Mouse (Mus musculus) ovary, postnatal 14 days (tissue): Measurements from ENCODE around the gene Borcs6.
"Not testable (repeated sequence)": the region's sequence is repeated elsewhere in the genome, so short reads cannot be mapped to it uniquely, and the experiment has no call there.

Experiments used
- DNase-seq: peaks from one replicate; pipeline ENCODE4 v3.0.0; 2022; ENCODE audit warnings: low spot score

Borcs6 gene

GRCm38 (mm10) chr11:69059357-69059974, at the start of gene Borcs6:
Gene Borcs6 (plus strand): TSS chr11:69059717.
- peak; percentile 83 for DNase-seq

GRCm38 (mm10) chr11:69010400-69011323, 48.9 kb upstream of the Borcs6 start:
- no peak for DNase-seq

- DNase-seq = not testable (repeated sequence)
These were observed 48.1 kb upstream of the Borcs6 start for GRCm38 (mm10) chr11:69011445-69011844.

GRCm38 (mm10) chr11:69012071-69012601, 47.4 kb upstream of the Borcs6 start:
- peak; percentile 68 for DNase-seq

GRCm38 (mm10) chr11:69015644-69016441, 43.7 kb upstream of the Borcs6 start, which contains the start of gene Ctc1:
Gene Ctc1 (plus strand): TSS chr11:69015911.
- DNase-seq = peak; percentile 79

GRCm38 (mm10) chr11:69016755-69017154, 42.8 kb upstream of the Borcs6 start:
- DNase-seq = no peak

- DNase-seq = no peak
These were observed 38.8 kb upstream of the Borcs6 start for GRCm38 (mm10) chr11:69020691-69021090.

- DNase-seq = no peak
These were observed 33.0 kb upstream of the Borcs6 start for GRCm38 (mm10) chr11:69026562-69026961.

- DNase-seq = no peak
These were observed 30.7 kb upstream of the Borcs6 start for GRCm38 (mm10) chr11:69028805-69029204.

GRCm38 (mm10) chr11:69033552-69033951, 26.0 kb upstream of the Borcs6 start:
- no peak for DNase-seq

- no peak for DNase-seq
These were observed 24.9 kb upstream of the Borcs6 start for GRCm38 (mm10) chr11:69034585-69034984.

- DNase-seq = no peak
These were observed 24.1 kb upstream of the Borcs6 start for GRCm38 (mm10) chr11:69035411-69035810.

- DNase-seq = peak; percentile 71
These were observed 23.7 kb upstream of the Borcs6 start for GRCm38 (mm10) chr11:69035849-69036248.

GRCm38 (mm10) chr11:69036486-69037230, 22.9 kb upstream of the Borcs6 start:
- DNase-seq = peak; percentile 80

GRCm38 (mm10) chr11:69037231-69038061, 22.1 kb upstream of the Borcs6 start:
- peak; percentile 70 for DNase-seq

GRCm38 (mm10) chr11:69038173-69038572, 21.3 kb upstream of the Borcs6 start:
- no peak for DNase-seq

- DNase-seq = peak; percentile 71
These were observed 13.8 kb upstream of the Borcs6 start, which contains the start of gene Aurkb for GRCm38 (mm10) chr11:69045531-69046394. Gene Aurkb (plus strand): TSS chr11:69045647.

GRCm38 (mm10) chr11:69046395-69046774, 13.1 kb upstream of the Borcs6 start:
- DNase-seq = no peak

GRCm38 (mm10) chr11:69047592-69047991, 11.9 kb upstream of the Borcs6 start:
- no peak for DNase-seq
